In the genomic region with DNA sequence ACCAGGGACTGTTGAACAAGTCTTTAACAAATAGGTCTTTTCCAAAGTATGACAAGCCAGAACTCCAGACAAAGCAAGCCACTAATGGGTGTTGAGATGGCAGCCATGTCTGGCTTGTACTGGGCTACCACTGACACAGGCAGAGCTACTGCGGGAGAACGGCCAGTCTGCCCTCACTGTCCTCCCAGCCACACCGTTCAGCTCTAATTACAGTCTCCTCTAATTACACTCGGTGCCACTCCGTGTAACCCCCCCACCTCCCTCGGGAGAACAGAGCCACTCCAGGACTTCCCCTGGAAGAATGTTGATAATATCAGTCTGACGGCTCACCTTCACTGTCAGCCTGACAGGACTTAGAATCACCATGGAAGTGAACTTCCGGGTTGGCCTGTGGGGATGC, we compare ENCODE assay signal across 28 mouse cellular contexts.
A peak's percentile ranks its signal among the peaks of the same experiment; 100 is the strongest.
DNase-seq lines count a peak whose midpoint lies in the region; ATAC-seq and TF ChIP-seq lines count a peak whose summit lies in the region.
"Had no signal": no experiment of that assay in that cellular context is flagged by ENCODE, and none has a peak within 500 bp of the region (broad histone marks: within the 10 kb centered on the region; RNA-seq: fewer than 3 reads in every experiment).

No protein-coding gene starts in this region.

- peaks cover 7% of the 10 kb centered on the region for H3K4me1 ChIP-seq in heart, embryonic 11.5 days (ENCODE audit: control insufficient read depth, insufficient read depth, low read length)
- peaks cover 19% of the 10 kb centered on the region for H3K4me1 ChIP-seq in kidney, embryonic 14.5 days (ENCODE audit: control insufficient read depth, insufficient read depth, low read length)
- peaks cover 28% of the 10 kb centered on the region for H3K4me1 ChIP-seq in olfactory bulb, adult 2 months (ENCODE audit: control insufficient read depth, insufficient read depth, low read length)
- H3K4me1 ChIP-seq in cerebellum, adult 2 months (ENCODE audit: control insufficient read depth, insufficient read depth, low read length), result no peaks in the 10 kb centered on the region
- H3K4me1 ChIP-seq: liver, embryonic 15.5 days had no signal

- peaks cover 27% of the 10 kb centered on the region for H3K27me3 ChIP-seq in heart, embryonic 11.5 days (ENCODE audit: control insufficient read depth, insufficient read depth, low read length)
- H3K27me3 ChIP-seq in kidney, embryonic 14.5 days (ENCODE audit: control insufficient read depth, insufficient read depth, low read length), result no peaks in the 10 kb centered on the region
- H3K27me3 ChIP-seq in cerebellum, adult 2 months (ENCODE audit: control insufficient read depth, insufficient read depth, low read length), result no peaks in the 10 kb centered on the region
- H3K27me3 ChIP-seq: embryonic facial prominence, embryonic 13.5 days; liver, embryonic 15.5 days had no signal

- no peak for ATAC-seq in heart, embryonic 11.5 days (replicated peaks; ENCODE audit: insufficient number of reproducible peaks, low FRiP score, low TSS enrichment)
- 0 out of 2 replicates have a peak, but pooled peaks have one; percentile 28 for ATAC-seq in kidney, embryonic 14.5 days (ENCODE audit: low FRiP score, low TSS enrichment)
- ATAC-seq: activated CD4-positive, CD25-positive, alpha-beta regulatory T cell, adult 4 months; CD4-positive, CD25-positive, alpha-beta regulatory T cell, adult 4 months; forebrain, postnatal 0 days; intestine, embryonic 16.5 days; midbrain, embryonic 16.5 days had no signal

- no peaks in the 10 kb centered on the region for H3K36me3 ChIP-seq in heart, embryonic 11.5 days (ENCODE audit: control insufficient read depth, insufficient read depth, low read length)
- no peaks in the 10 kb centered on the region for H3K36me3 ChIP-seq in kidney, embryonic 14.5 days (ENCODE audit: control insufficient read depth, insufficient read depth, low read length)
- H3K36me3 ChIP-seq: embryonic facial prominence, embryonic 13.5 days; hindbrain, embryonic 13.5 days; limb, embryonic 12.5 days; liver, embryonic 15.5 days had no signal

- no peak overlapping the region for H3K27ac ChIP-seq in heart, embryonic 11.5 days (ENCODE audit: low read depth, low read length)
- H3K27ac ChIP-seq in kidney, embryonic 14.5 days (ENCODE audit: low read depth, low read length), result no peak overlapping the region
- H3K27ac ChIP-seq in olfactory bulb, adult 2 months (ENCODE audit: insufficient read depth, low read depth, low read length), result 0 out of 2 replicates have a peak overlapping the region, but pooled peaks have one; percentile 7
- no peak overlapping the region for H3K27ac ChIP-seq in cerebellum, adult 2 months (ENCODE audit: insufficient read depth, low read length)
- H3K27ac ChIP-seq: embryonic facial prominence, embryonic 13.5 days; hindbrain, embryonic 13.5 days; limb, embryonic 12.5 days; liver, embryonic 15.5 days had no signal

- TF ChIP-seq CTCF in olfactory bulb, adult 2 months (IDR thresholded peaks at IDR 0.05; ENCODE audit: insufficient read depth, low read depth, low read length), result no peak
- no peak for TF ChIP-seq CTCF in cerebellum, adult 2 months (IDR thresholded peaks at IDR 0.05; ENCODE audit: borderline replicate concordance, insufficient read depth, low read depth, low read length)

- 0 out of 2 replicates have a peak overlapping the region, but pooled peaks have one; percentile 16 for H3K9ac ChIP-seq in heart, embryonic 11.5 days (ENCODE audit: low read depth, low read length)
- no peak overlapping the region for H3K9ac ChIP-seq in kidney, embryonic 14.5 days (ENCODE audit: low read depth, low read length)
- H3K9ac ChIP-seq: embryonic facial prominence, embryonic 13.5 days; forebrain, postnatal 0 days; hindbrain, embryonic 13.5 days; limb, embryonic 12.5 days; liver, embryonic 15.5 days; lung, embryonic 14.5 days had no signal

- intact Hi-C loops in heart, postnatal 10 days (cut with DNase I), result no loop called here

- TF ChIP-seq POLR2A in olfactory bulb, adult 2 months (IDR thresholded peaks at IDR 0.05; ENCODE audit: insufficient read depth, low read depth, low read length), result no peak
- no peak for TF ChIP-seq POLR2A in cerebellum, adult 2 months (IDR thresholded peaks at IDR 0.05; ENCODE audit: borderline replicate concordance, insufficient read depth, low read length)

- no peak overlapping the region for H3K4me3 ChIP-seq in heart, embryonic 11.5 days (ENCODE audit: low read depth, low read length)
- no peak overlapping the region for H3K4me3 ChIP-seq in kidney, embryonic 14.5 days (ENCODE audit: low read length)
- no peak overlapping the region for H3K4me3 ChIP-seq in olfactory bulb, adult 2 months (ENCODE audit: insufficient read depth, low read depth, low read length)
- H3K4me3 ChIP-seq in cerebellum, adult 2 months (replicated peaks; ENCODE audit: insufficient read depth, low read depth, low read length), result no peak overlapping the region
- H3K4me3 ChIP-seq: embryonic facial prominence, embryonic 13.5 days; hindbrain, embryonic 13.5 days; limb, embryonic 12.5 days; liver, embryonic 15.5 days had no signal

- peak overlapping the region; percentile 23 for H3K4me2 ChIP-seq in heart, embryonic 11.5 days
- no peak overlapping the region for H3K4me2 ChIP-seq in kidney, embryonic 14.5 days (replicated peaks; ENCODE audit: low read depth, low read length)
- H3K4me2 ChIP-seq: embryonic facial prominence, embryonic 13.5 days; hindbrain, embryonic 13.5 days; liver, embryonic 15.5 days; lung, embryonic 14.5 days had no signal

- WGBS in heart, embryonic 11.5 days (ENCODE audit: insufficient replicate concordance), result 38% methylated on average over 8 of the region's 8 CpGs
- 17% methylated on average over 8 of the region's 8 CpGs for WGBS in kidney, embryonic 14.5 days
- WGBS in olfactory bulb, adult 2 months, result 37% methylated on average over 8 of the region's 8 CpGs
- WGBS in cerebellum, adult 2 months, result 71% methylated on average over 8 of the region's 8 CpGs

- no peak for DNase-seq in heart, postnatal 10 days
- DNase-seq in kidney, postnatal 4 days, result no peak
- peak; percentile 66 for DNase-seq in Muller cell, postnatal 12 days (ENCODE audit: inconsistent ontology term)
- no peak for DNase-seq in cerebellum, adult 2 months
- DNase-seq: adrenal gland, adult 2 months; cerebellum, adult 9-10 months; cerebellum, postnatal 36 days; embryo, embryonic 11 days; forebrain, postnatal 0 days; gastrocnemius, postnatal 14 days; heart, adult 11 months; heart, postnatal 14 days; kidney, adult 9 months; lung, embryonic 14.5 days; lung, postnatal 14 days; thymus, adult 2 months; thymus, postnatal 36 days had no signal

- no peaks in the 10 kb centered on the region for H3K9me3 ChIP-seq in heart, embryonic 11.5 days (replicated peaks; ENCODE audit: control insufficient read depth, low read length)
- no peaks in the 10 kb centered on the region for H3K9me3 ChIP-seq in kidney, embryonic 14.5 days (ENCODE audit: control insufficient read depth, low read length)
- H3K9me3 ChIP-seq: embryonic facial prominence, embryonic 13.5 days; hindbrain, embryonic 13.5 days; limb, embryonic 12.5 days; liver, embryonic 15.5 days had no signal
